Mouse (Mus musculus) CH12.LX (cell line): ENCODE results near the gene Ror1.

ENCODE experiments used
- CTCF ChIP-seq, 2 experiments: IDR thresholded peaks in 1 of 2; conservative IDR thresholded peaks in 1 of 2; 2 replicates each; pipeline ENCODE4 v1.5.1; 2011 to 2012; ENCODE audit warnings: low read depth in 2 of 2, low read length in 2 of 2, improper control_type of control experiment in 1 of 2, inconsistent platforms in 1 of 2, mild to moderate bottlenecking in 1 of 2, moderate library complexity in 1 of 2
- EP300 ChIP-seq: IDR thresholded peaks from 2 replicates; pipeline ENCODE4 v1.6.1; 2011; ENCODE audit warnings: low read length, improper control_type of control experiment
- GABPA ChIP-seq: IDR thresholded peaks from 2 replicates; pipeline ENCODE4 v1.6.1; 2012; ENCODE audit warnings: low read depth, low read length, improper control_type of control experiment, inconsistent platforms; ENCODE audit not compliant: insufficient replicate concordance
- MAFK ChIP-seq: IDR thresholded peaks from 2 replicates; pipeline ENCODE4 v1.6.1; 2011; ENCODE audit warnings: low read length, improper control_type of control experiment; ENCODE audit not compliant: insufficient replicate concordance
- MAX ChIP-seq: IDR thresholded peaks from 2 replicates; pipeline ENCODE4 v1.6.1; 2011; ENCODE audit warnings: low read length, improper control_type of control experiment
- POLR2A ChIP-seq: IDR thresholded peaks from 2 replicates; pipeline ENCODE4 v1.6.1; 2011; ENCODE audit warnings: low read depth, mild to moderate bottlenecking, improper control_type of control experiment, low read length
- RAD21 ChIP-seq: IDR thresholded peaks from 2 replicates; pipeline ENCODE4 v1.6.1; 2011; ENCODE audit warnings: low read depth, mild to moderate bottlenecking, low read length, improper control_type of control experiment, moderate library complexity
- TCF12 ChIP-seq: IDR thresholded peaks from 2 replicates; pipeline ENCODE4 v1.6.1; 2014; ENCODE audit warnings: low read depth, mild to moderate bottlenecking, inconsistent platforms, low read length, improper control_type of control experiment
- USF2 ChIP-seq: conservative IDR thresholded peaks from 2 replicates; pipeline ENCODE4 v1.6.1; 2011; ENCODE audit warnings: low read depth, low read length, improper control_type of control experiment

DNA sequence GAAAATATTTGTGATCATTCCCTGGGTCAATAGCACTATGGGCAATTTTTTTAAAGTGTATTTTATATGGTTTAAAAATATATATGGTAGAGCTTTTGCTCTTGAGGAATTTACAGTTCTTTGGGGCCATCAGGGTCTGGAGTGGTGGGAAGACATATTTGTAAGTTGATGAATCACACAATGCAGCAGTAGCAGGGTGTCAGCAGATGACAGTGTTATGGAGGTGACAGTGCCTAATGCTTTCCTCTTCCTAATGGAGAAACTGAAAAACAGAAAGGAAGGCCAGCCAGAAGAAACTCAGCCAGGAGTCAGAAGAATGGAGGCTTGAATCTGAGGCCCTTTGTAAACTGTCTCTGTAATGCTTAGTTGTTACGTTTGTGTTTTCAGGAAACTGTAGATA lies 181.4 kb downstream of the Ror1 start:
- TF ChIP-seq RAD21 = no peak
- no peak for TF ChIP-seq CTCF (conservative IDR thresholded peaks at IDR 0.05 in 1 of 2, IDR thresholded peaks at IDR 0.05 in 1 of 2; ENCODE audit: low read depth in 2 of 2, low read length in 2 of 2)
- TF ChIP-seq POLR2A = no peak
- no peak for TF ChIP-seq EP300
- TF ChIP-seq MAX = no peak
- no peak for TF ChIP-seq USF2
- no peak for TF ChIP-seq MAFK
- TF ChIP-seq GABPA = no peak
- no peak for TF ChIP-seq TCF12
